Mouse (Mus musculus) liver, postnatal 0 days (tissue): Measurements from ENCODE around the gene Gm11111.

Experiments used
- CTCF ChIP-seq: sonication (generic); IDR thresholded peaks from 2 replicates; pipeline ENCODE4 v1.5.1; 2016; ENCODE audit warnings: antibody characterized with exemption, low read depth
- EP300 ChIP-seq: IDR thresholded peaks from 2 replicates; pipeline ENCODE4 v1.6.1; 2016; ENCODE audit warnings: antibody characterized with exemption, low read depth, mild to moderate bottlenecking

- no peak for TF ChIP-seq CTCF
- no peak for TF ChIP-seq EP300
Measured at GRCm38 (mm10) chr5:98563801-98564200, 11.3 kb downstream of the Gm11111 start.
